Mouse (Mus musculus) hindbrain, embryonic 13.5 days (tissue): Measurements from ENCODE around the gene Tex14. TPM values are rescaled to one million over a fixed set of nuclear protein-coding genes. Genes with fewer than 3 reads are reported as not detected.
A peak's percentile ranks its signal among the peaks of the same experiment; 100 is the strongest.
"Not testable (repeated sequence)": the region's sequence is repeated elsewhere in the genome, so short reads cannot be mapped to it uniquely, and the experiment has no call there.

Source experiments
- ATAC-seq: fragments of 200-750 bp; cut with Nextera tagmentation; 2 replicates; pipeline ENCODE4 v1.8.0; 2017; ENCODE audit warnings: moderate TSS enrichment; ENCODE audit not compliant: low FRiP score
- H3K27ac ChIP-seq: fragments of 300-500 bp; sonication (generic); 2 replicates; pipeline ENCODE4 v1.5.1; 2015; ENCODE audit warnings: inconsistent platforms, mild to moderate bottlenecking, moderate library complexity
- H3K27me3 ChIP-seq: fragments of 300-500 bp; sonication (generic); 2 replicates; pipeline ENCODE4 v1.6.1; 2015; ENCODE audit warnings: mild to moderate bottlenecking, inconsistent platforms
- H3K36me3 ChIP-seq: fragments of 300-500 bp; sonication (generic); 2 replicates; pipeline ENCODE4 v1.6.1; 2015; ENCODE audit warnings: mild to moderate bottlenecking, inconsistent platforms
- H3K4me1 ChIP-seq: fragments of 300-500 bp; sonication (generic); replicated peaks from 2 replicates; pipeline ENCODE4 v1.6.1; 2015; ENCODE audit warnings: inconsistent platforms
- H3K4me2 ChIP-seq: fragments of 300-500 bp; sonication (generic); 2 replicates; pipeline ENCODE4 v1.6.1; 2015; ENCODE audit warnings: inconsistent platforms, mild to moderate bottlenecking, moderate library complexity
- H3K4me3 ChIP-seq: fragments of 300-500 bp; sonication (generic); 2 replicates; pipeline ENCODE4 v1.5.1; 2015; ENCODE audit warnings: mild to moderate bottlenecking, inconsistent platforms
- H3K9ac ChIP-seq: fragments of 300-500 bp; sonication (generic); 2 replicates; pipeline ENCODE4 v1.6.1; 2015; ENCODE audit warnings: mild to moderate bottlenecking, inconsistent platforms
- H3K9me3 ChIP-seq: fragments of 300-500 bp; sonication (generic); 2 replicates; pipeline ENCODE4 v1.6.1; 2016; ENCODE audit warnings: inconsistent platforms
- WGBS: fragments of 180-500 bp; shearing (Covaris S2); methylation state at CpG from one replicate; pipeline ENCODE4 v1.1.7; 2015; 5-methylcytosine and 5-hydroxymethylcytosine counted together
- polyA plus RNA-seq: library from polyadenylated mRNA; unstranded; fragments of >200 nt; fragmentation: Nextera tagmentation; extraction: Ambion mirVana; gene quantifications from 2 replicates; pipeline ENCODE4 v1.2.1, GENCODE M21; 2015

Tex14 gene
- polyA plus RNA-seq, 1 experiment from 2014 or later, result 1.00 TPM

DNA sequence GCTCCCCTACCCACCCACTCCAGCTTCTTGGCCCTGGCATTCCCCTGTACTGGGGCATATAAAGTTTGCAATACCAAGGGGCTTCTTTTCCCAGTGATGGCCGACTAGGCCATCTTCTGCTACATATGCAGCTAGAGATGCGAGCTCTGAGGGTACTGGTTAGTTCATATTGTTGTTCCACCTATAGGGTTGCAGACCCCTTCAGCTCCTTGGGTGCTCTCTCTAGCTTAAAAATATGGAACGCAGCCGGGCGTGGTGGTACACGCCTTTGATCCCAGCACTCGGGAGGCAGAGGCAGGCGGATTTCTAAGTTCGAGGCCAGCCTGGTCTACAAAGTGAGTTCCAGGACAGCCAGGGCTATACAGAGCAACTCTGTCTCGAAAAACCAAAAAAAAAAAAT lies 39.2 kb downstream of the Tex14 start:
- not testable (repeated sequence) for H3K36me3 ChIP-seq, ATAC-seq, H3K9ac ChIP-seq, H3K4me3 ChIP-seq, H3K4me2 ChIP-seq, H3K27me3 ChIP-seq, H3K9me3 ChIP-seq
- Histone ChIP-seq H3K27ac (peak overlapping the region; percentile 88), H3K4me1 (peaks cover 11% of the 10 kb centered on the region)
- 73% methylated on average over 10 of the region's 10 CpGs for WGBS

DNA sequence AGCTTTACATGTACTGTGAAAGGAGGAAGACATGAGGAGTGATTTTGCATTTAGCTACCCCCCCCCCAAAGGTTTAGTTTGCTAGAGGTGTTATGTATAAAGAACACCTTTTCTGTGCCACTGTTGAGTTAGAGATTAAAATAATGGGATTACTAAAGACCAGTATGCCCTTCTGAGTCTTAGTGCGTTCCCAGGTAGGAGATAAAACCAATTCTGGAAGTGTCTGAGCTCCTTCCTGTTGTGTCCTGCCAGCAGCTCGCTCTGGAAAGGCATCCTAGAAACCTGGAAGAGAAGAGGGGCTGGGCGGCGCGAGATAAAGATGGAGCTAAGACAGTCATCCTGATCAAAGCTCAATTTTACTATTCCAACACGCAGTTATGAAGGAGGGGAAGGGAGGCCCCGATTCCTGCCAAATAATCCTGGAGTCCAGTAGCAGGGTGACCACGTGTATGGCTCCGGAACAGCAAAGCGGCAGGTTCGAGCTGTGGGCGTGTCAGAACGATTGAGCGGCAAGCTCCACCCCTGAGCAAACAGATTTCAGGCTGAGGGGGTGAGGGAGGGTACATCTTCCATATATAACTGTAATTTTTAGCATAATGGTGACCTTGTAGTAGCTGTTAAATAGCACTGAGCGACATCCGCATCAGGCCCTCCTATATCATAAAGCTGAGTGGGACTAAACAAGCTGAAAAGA lies 40.0 kb downstream of the Tex14 start:
- H3K4me2 ChIP-seq, result no peak overlapping the region; the same call in 1 of the 2 replicates
- H3K9me3 ChIP-seq, result no peaks in the 10 kb centered on the region
- no peak overlapping the region for H3K4me3 ChIP-seq
- H3K36me3 ChIP-seq, result no peaks in the 10 kb centered on the region
- whole genome bisulfite sequencing, result 12% methylated on average over 16 of the region's 16 CpGs
- ATAC-seq, result no peak
- H3K27me3 ChIP-seq, result no peaks in the 10 kb centered on the region
- 0 out of 2 replicates have a peak overlapping the region, but pooled peaks have one; percentile 40 for H3K27ac ChIP-seq
- peaks cover 11% of the 10 kb centered on the region for H3K4me1 ChIP-seq
- peak overlapping the region; percentile 39; the same call in 1 of the 2 replicates for H3K9ac ChIP-seq

DNA sequence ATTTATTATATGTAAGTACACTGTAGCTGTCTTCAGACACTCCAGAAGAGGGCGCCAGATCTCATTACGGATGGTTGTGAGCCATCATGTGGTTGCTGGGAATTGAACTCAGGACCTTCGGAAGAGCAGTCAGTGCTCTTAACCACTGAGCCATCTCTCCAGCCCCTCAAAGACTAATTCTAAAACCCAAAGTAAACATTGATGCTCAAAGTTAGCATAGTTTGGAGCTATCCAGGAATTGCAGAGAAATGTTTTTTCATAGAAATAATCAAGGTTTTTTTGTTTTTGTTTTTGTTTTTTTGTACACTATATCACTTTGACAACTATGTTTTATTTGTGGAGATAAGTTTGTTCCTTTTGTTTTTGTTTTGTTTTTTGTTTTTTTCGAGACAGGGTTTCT lies 40.7 kb downstream of the Tex14 start:
- H3K27ac ChIP-seq, H3K9me3 ChIP-seq, H3K9ac ChIP-seq, ATAC-seq, H3K4me3 ChIP-seq, H3K36me3 ChIP-seq, H3K4me2 ChIP-seq, H3K27me3 ChIP-seq: not testable (repeated sequence)
- WGBS, result 55% methylated on average over 4 of the region's 4 CpGs
- H3K4me1 ChIP-seq, result peaks cover 11% of the 10 kb centered on the region

GRCm38 (mm10) chr11:87446159-87446558 lies 41.3 kb downstream of the Tex14 start:
- 91% methylated on average over 3 of the region's 3 CpGs for WGBS
- Histone ChIP-seq H3K9me3 (no peaks in the 10 kb centered on the region), H3K36me3 (no peaks in the 10 kb centered on the region), H3K4me2 (no peak overlapping the region), H3K4me3 (no peak overlapping the region), H3K9ac (no peak overlapping the region), H3K27ac (no peak overlapping the region), H3K4me1 (peaks cover 11% of the 10 kb centered on the region), H3K27me3 (no peaks in the 10 kb centered on the region)
- no peak for ATAC-seq

GRCm38 (mm10) chr11:87447429-87447828 lies 42.6 kb downstream of the Tex14 start:
- H3K4me2 ChIP-seq, result no peak overlapping the region
- ATAC-seq, result no peak
- H3K4me3 ChIP-seq, result no peak overlapping the region
- H3K27ac ChIP-seq, result no peak overlapping the region
- peaks cover 8% of the 10 kb centered on the region for H3K4me1 ChIP-seq
- H3K27me3 ChIP-seq, result no peaks in the 10 kb centered on the region
- H3K9ac ChIP-seq, result no peak overlapping the region
- H3K9me3 ChIP-seq, result no peaks in the 10 kb centered on the region
- no peaks in the 10 kb centered on the region for H3K36me3 ChIP-seq

DNA sequence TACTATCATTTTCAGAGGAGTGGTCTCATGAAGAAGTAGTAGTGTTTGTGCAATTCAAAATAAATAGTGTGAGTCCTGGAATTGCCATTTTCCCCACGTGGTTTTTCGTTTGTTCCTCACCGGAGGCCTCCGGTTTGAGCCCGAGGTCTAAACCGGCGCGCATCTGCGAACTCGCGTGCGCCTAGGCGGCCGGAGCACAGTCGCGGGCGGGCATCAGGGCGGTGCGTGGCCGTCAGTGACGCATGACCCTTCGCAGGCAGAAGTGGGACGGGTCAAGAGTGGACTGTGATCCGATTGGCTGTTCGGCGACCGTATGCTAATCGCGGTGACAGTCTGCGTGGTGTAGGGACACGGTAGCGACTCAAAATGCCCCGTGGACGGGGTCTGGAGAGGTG lies 43.2 kb downstream of the Tex14 start:
- Histone ChIP-seq H3K4me3 (peak overlapping the region; percentile 35), H3K27ac (peak overlapping the region; percentile 83), H3K9ac (peak overlapping the region; percentile 65), H3K4me2 (peak overlapping the region; percentile 55)
- not testable (repeated sequence) for H3K27me3 ChIP-seq, H3K4me1 ChIP-seq, H3K9me3 ChIP-seq, H3K36me3 ChIP-seq
- peak; percentile 96 for ATAC-seq
- WGBS, result under 1% methylated on average over 34 of the region's 34 CpGs

DNA sequence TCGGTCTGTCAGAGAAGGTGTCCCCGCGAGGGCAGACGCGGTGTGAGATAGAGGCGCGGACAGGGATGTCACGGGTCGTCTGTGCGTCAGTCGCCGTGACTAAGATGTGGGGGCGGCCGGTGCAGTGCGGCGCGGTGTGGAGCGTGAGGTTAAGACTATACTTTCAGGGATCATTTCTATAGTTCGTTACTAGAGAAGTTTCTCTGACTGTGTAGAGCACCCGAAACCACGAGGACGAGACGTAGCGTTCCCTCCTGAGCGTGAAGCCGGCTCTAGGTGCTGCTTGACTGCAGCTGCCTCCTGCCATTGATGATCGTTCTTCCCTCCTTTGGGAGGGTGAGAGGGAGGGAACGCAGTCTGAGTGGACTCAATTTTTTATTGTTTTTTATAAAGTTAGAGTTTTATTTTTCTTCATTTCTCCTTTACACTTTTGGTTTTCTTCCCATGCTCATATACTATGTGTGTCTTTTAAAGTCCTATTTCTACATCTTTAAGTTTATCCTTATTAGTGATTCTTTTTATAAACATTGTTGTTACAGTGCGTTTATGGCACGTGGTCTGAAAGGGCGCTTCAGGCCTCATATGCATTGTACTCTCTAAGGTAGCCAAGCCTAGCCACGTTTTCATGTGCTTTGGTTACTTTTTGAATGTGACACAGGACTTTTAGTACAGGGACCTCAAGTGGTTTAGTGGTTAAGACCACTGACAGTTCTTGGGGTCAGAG lies 43.8 kb downstream of the Tex14 start:
- H3K4me3 ChIP-seq, H3K36me3 ChIP-seq, H3K4me1 ChIP-seq, H3K9ac ChIP-seq, H3K27me3 ChIP-seq, H3K9me3 ChIP-seq: not testable (repeated sequence)
- H3K27ac ChIP-seq, result peak overlapping the region; percentile 83
- ATAC-seq, result peak; percentile 97
- 0% methylated on average over 6 of the region's 32 CpGs for WGBS
- H3K4me2 ChIP-seq, result 0 out of 2 replicates have a peak overlapping the region, but pooled peaks have one; percentile 1

GRCm38 (mm10) chr11:87449200-87449547 lies 44.3 kb downstream of the Tex14 start:
- WGBS, result 13% methylated on average over 3 of the region's 3 CpGs
- Histone ChIP-seq H3K27ac (peak overlapping the region; percentile 67), H3K36me3 (no peaks in the 10 kb centered on the region), H3K4me2 (0 out of 2 replicates have a peak overlapping the region, but pooled peaks have one; percentile 1), H3K9ac (no peak overlapping the region), H3K9me3 (no peaks in the 10 kb centered on the region), H3K4me1 (peaks cover 7% of the 10 kb centered on the region; the same call in 1 of the 2 replicates), H3K4me3 (no peak overlapping the region), H3K27me3 (no peaks in the 10 kb centered on the region)
- no peak for ATAC-seq

DNA sequence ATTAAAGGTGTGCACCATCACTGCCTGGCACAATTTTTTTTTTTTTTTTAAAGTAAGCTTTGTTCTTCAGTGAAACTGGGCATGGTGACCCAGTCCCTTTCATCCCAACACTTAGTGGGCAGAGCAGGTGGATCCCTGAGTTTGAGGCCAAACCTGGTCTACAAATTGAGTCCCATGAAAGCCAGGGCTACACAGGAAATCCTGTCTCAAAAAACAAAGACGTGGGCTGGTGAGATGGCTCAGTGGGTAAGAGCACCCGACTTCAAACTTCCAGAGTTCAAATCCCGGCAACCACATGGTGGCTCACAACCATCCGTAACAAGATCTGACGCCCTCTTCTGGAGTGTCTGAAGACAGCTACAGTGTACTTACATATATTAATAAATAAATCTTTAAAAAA lies 45.0 kb downstream of the Tex14 start:
- not testable (repeated sequence) for H3K4me1 ChIP-seq, H3K27me3 ChIP-seq, H3K9me3 ChIP-seq, H3K4me3 ChIP-seq, H3K27ac ChIP-seq, H3K4me2 ChIP-seq, H3K36me3 ChIP-seq, H3K9ac ChIP-seq, ATAC-seq
- WGBS, result 61% methylated on average over 5 of the region's 5 CpGs

- not testable (repeated sequence) for H3K4me3 ChIP-seq, H3K9ac ChIP-seq, H3K27ac ChIP-seq, H3K36me3 ChIP-seq, H3K4me1 ChIP-seq, H3K27me3 ChIP-seq, H3K4me2 ChIP-seq, ATAC-seq, H3K9me3 ChIP-seq
- 80% methylated on average over 8 of the region's 8 CpGs for WGBS
These were observed 47.9 kb downstream of the Tex14 start for GRCm38 (mm10) chr11:87452779-87453178.

- Histone ChIP-seq H3K9ac (no peak overlapping the region), H3K36me3 (no peaks in the 10 kb centered on the region), H3K27me3 (no peaks in the 10 kb centered on the region), H3K9me3 (no peaks in the 10 kb centered on the region), H3K4me3 (no peak overlapping the region), H3K4me2 (no peak overlapping the region), H3K4me1 (no peaks in the 10 kb centered on the region), H3K27ac (no peak overlapping the region)
- no peak for ATAC-seq
- 32% methylated on average over 13 of the region's 13 CpGs for WGBS
These were observed 48.6 kb downstream of the Tex14 start for GRCm38 (mm10) chr11:87453216-87454034.

- Histone ChIP-seq H3K4me2 (no peak overlapping the region), H3K27ac (no peak overlapping the region), H3K4me1 (no peaks in the 10 kb centered on the region), H3K36me3 (no peaks in the 10 kb centered on the region), H3K9ac (no peak overlapping the region), H3K27me3 (no peaks in the 10 kb centered on the region), H3K9me3 (no peaks in the 10 kb centered on the region), H3K4me3 (no peak overlapping the region)
- 90% methylated on average over 2 of the region's 2 CpGs for WGBS
- no peak for ATAC-seq
These were observed 49.3 kb downstream of the Tex14 start for GRCm38 (mm10) chr11:87454035-87454690.
